In the genomic region with DNA sequence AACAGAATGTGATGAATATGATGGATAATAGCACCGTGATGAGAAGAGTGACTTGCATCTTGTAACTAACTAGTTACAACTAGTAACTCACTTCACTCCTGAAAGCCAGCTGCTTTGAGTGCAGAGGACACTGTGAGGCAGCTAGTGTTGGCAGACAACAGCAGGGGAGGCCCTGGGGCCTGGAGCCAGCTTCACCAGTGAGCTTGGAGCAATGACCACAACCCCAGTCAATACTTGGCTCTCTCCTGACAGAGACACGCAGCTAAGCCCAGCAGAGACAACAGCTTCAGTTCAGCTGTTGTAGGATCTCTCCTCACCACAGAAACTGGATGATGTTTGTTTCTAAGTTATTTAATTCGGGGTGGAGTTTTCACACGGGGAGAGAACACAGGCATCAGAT, we compare ENCODE assay signal across 19 mouse cellular contexts.
A peak's percentile ranks its signal among the peaks of the same experiment; 100 is the strongest.
DNase-seq lines count a peak whose midpoint lies in the region; ATAC-seq and TF ChIP-seq lines count a peak whose summit lies in the region.
"Had no signal": no experiment of that assay in that cellular context is flagged by ENCODE, and none has a peak within 500 bp of the region (broad histone marks: within the 10 kb centered on the region; RNA-seq: fewer than 3 reads in every experiment).

No protein-coding gene starts in this region.

- H3K36me3 ChIP-seq in lung, postnatal 0 days (ENCODE audit: insufficient read depth, low read length) = no peaks in the 10 kb centered on the region
- no peaks in the 10 kb centered on the region for H3K36me3 ChIP-seq in midbrain, embryonic 16.5 days (ENCODE audit: control insufficient read depth, insufficient read depth, low read length)
- H3K36me3 ChIP-seq: embryonic facial prominence, embryonic 15.5 days; forebrain, embryonic 10.5 days; hindbrain, embryonic 10.5 days; limb, embryonic 15.5 days; lung, embryonic 15.5 days had no signal

- no peak overlapping the region for H3K4me3 ChIP-seq in lung, postnatal 0 days (ENCODE audit: low read depth, low read length)
- H3K4me3 ChIP-seq in midbrain, embryonic 16.5 days (ENCODE audit: low read depth, low read length) = no peak overlapping the region
- H3K4me3 ChIP-seq: embryonic facial prominence, embryonic 15.5 days; forebrain, embryonic 10.5 days; hindbrain, embryonic 10.5 days; limb, embryonic 15.5 days; lung, embryonic 15.5 days had no signal

- no peak overlapping the region for H3K4me2 ChIP-seq in lung, postnatal 0 days (replicated peaks; ENCODE audit: low read depth, low read length)
- H3K4me2 ChIP-seq in midbrain, embryonic 16.5 days (ENCODE audit: low read length) = no peak overlapping the region
- H3K4me2 ChIP-seq: embryonic facial prominence, embryonic 15.5 days; limb, embryonic 15.5 days; lung, embryonic 15.5 days had no signal

- H3K4me1 ChIP-seq in lung, postnatal 0 days (ENCODE audit: insufficient read depth, low read depth, low read length) = no peaks in the 10 kb centered on the region
- no peaks in the 10 kb centered on the region for H3K4me1 ChIP-seq in midbrain, embryonic 16.5 days (ENCODE audit: control insufficient read depth, insufficient read depth, low read length)
- H3K4me1 ChIP-seq: embryonic facial prominence, embryonic 15.5 days; limb, embryonic 15.5 days; lung, embryonic 15.5 days had no signal

- 56% methylated on average over 4 of the region's 4 CpGs for WGBS in lung, postnatal 0 days
- 87% methylated on average over 4 of the region's 4 CpGs for WGBS in midbrain, embryonic 16.5 days

- H3K27ac ChIP-seq in lung, postnatal 0 days (ENCODE audit: low read length) = no peak overlapping the region
- no peak overlapping the region for H3K27ac ChIP-seq in midbrain, embryonic 16.5 days (ENCODE audit: low read length)
- H3K27ac ChIP-seq: embryonic facial prominence, embryonic 15.5 days; forebrain, embryonic 10.5 days; hindbrain, embryonic 10.5 days; limb, embryonic 15.5 days; lung, embryonic 15.5 days had no signal

- DNase-seq in cerebellum, postnatal 10 days = peak; percentile 18 to 51
- DNase-seq in cerebellum, postnatal 14 days = no peak
- DNase-seq in lung, adult 18-20 months = peak; percentile 5 to 10
- DNase-seq in lung, postnatal 0 days (ENCODE audit: low spot score) = no peak
- DNase-seq in gastrocnemius, postnatal 25 days = peak; percentile 46
- peak; percentile 16 for DNase-seq in lung, postnatal 36 days
- no peak for DNase-seq in testis, postnatal 10 days (ENCODE audit: low spot score)
- DNase-seq: cerebellum, adult 9-10 months; kidney, adult 9 months; right cerebral cortex, postnatal 14 days; thymus, postnatal 4 days had no signal

- no peak overlapping the region for H3K9ac ChIP-seq in lung, postnatal 0 days (replicated peaks; ENCODE audit: low read depth)
- H3K9ac ChIP-seq in midbrain, embryonic 16.5 days (ENCODE audit: low read depth, low read length) = no peak overlapping the region
- H3K9ac ChIP-seq: embryonic facial prominence, embryonic 15.5 days; limb, embryonic 15.5 days; lung, embryonic 15.5 days had no signal

- no peaks in the 10 kb centered on the region for H3K27me3 ChIP-seq in lung, postnatal 0 days (replicated peaks; ENCODE audit: insufficient read depth, low read length)
- no peaks in the 10 kb centered on the region for H3K27me3 ChIP-seq in midbrain, embryonic 16.5 days (ENCODE audit: control insufficient read depth, insufficient read depth, low read depth, low read length)
- H3K27me3 ChIP-seq: CH12.LX; embryonic facial prominence, embryonic 15.5 days; limb, embryonic 15.5 days; lung, embryonic 15.5 days had no signal

- ATAC-seq in lung, postnatal 0 days = no peak
- ATAC-seq in midbrain, embryonic 16.5 days = no peak
- ATAC-seq: inflammation-experienced regulatory T-cells, adult 6 months had no signal

- no peak for TF ChIP-seq EP300 in lung, postnatal 0 days (IDR thresholded peaks at IDR 0.05)

- H3K9me3 ChIP-seq in lung, postnatal 0 days (ENCODE audit: low read length) = no peaks in the 10 kb centered on the region
- no peaks in the 10 kb centered on the region for H3K9me3 ChIP-seq in midbrain, embryonic 16.5 days (replicated peaks; ENCODE audit: control insufficient read depth, low read length, poor library complexity, severe bottlenecking)
- H3K9me3 ChIP-seq: embryonic facial prominence, embryonic 15.5 days; forebrain, embryonic 10.5 days; hindbrain, embryonic 10.5 days; limb, embryonic 15.5 days; lung, embryonic 15.5 days had no signal

- no peak for TF ChIP-seq CTCF in lung, postnatal 0 days (IDR thresholded peaks at IDR 0.05)

Comparison
In these comparisons a context has a peak if more than half of its experiments do, and no peak if none do; other contexts are left out.
1. DNase-seq: peak in cerebellum, postnatal 10 days (2 of 2), lung, adult 18-20 months (2 of 2), gastrocnemius, postnatal 25 days (single experiment) and lung, postnatal 36 days (single experiment); none in cerebellum, postnatal 14 days (0 of 2), lung, postnatal 0 days (single experiment) and testis, postnatal 10 days (single experiment).